Mouse (Mus musculus) kidney, adult 9 months (tissue): ENCODE results near the gene Kank2.
"Not testable (repeated sequence)": the region's sequence is repeated elsewhere in the genome, so short reads cannot be mapped to it uniquely, and the experiment has no call there.

ENCODE experiments used
- DNase-seq: peaks from one replicate; pipeline ENCODE4 v3.0.0; 2022

The Kank2 gene

DNA sequence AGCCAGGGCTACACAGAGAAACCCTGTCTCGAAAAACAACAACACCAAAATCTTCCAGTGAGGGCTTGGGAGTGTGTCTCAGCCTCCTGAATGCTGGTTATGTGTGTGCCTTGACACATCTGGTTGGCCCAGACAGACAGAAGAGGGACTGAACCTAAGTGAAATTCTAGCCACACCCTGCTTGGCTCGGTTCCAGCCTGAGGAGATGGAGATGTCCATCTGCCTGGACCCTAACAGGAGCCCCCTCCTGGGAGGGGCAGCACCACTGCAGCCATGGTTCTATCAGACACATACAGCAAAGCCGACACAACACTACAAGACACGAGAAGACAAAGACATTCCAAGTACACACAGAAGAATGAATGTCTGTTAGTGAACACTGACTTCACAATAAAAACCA lies 19.6 kb upstream of the Kank2 start:
- DNase-seq: no peak

DNA sequence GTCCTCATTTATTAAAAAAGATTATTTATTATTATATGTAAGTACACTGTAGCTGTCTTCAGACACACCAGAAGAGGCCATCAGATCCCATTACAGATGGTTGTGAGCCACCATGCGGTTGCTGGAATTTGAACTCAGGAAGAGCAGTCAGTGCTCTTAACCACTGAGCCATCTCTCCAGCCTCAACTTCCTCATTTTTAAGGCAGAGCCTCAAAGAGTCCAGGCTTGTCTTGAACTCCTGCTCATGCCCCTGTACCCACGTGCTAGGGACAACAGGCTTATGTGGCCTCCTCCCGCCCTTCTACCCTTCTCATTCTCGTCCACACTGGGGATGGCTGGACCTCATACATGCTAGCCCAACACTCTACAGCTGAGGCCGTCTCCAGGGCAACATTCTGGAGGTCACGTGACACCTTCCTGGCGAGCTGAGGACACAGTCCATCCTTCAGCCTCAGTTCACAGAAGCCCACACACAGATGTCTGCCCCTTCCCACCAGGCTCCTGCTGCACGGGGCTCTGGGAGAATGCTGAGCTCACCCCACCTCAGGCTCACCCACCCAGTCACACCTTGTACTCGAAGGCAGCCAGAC lies 18.3 kb upstream of the Kank2 start:
- no peak for DNase-seq

DNA sequence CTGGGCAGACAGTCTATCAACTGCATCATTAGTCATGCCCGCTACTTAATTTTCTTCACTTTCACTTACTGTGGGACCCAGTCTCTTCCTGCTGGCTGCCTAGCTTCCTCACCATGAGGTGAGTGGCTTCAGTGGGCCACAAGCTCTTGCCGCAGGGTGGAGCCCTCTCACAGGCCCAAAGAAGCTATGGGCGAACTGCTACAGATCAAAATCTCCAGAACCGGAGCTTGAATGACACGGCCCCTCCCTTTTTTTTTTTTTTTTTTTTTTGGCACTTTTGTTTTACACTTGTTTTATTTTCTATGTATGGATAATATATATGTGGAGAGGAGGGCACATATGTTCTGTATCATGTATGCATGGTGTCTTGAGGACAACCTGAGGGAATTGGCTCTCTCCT lies 12.6 kb upstream of the Kank2 start:
- no peak for DNase-seq

DNA sequence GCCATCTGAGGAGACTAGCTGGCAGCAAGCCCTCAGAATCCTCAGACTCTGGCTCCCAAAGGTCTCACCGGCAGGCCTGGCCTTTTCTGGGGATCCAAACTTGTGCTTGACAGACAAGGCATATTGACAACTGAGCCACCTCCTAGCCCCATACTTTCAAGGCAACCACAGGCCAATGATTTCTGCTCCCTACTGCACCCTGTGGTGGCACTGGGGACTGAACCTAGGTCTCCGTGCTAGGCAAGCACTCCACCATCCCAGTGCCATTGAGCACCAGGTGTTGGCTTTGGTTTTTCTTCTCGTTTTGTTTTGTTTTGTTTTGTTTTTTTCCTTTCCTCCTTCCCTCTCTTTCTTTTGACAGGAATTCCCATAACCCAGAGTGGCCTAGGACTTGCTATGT lies 10.0 kb upstream of the Kank2 start:
- no peak for DNase-seq

DNA sequence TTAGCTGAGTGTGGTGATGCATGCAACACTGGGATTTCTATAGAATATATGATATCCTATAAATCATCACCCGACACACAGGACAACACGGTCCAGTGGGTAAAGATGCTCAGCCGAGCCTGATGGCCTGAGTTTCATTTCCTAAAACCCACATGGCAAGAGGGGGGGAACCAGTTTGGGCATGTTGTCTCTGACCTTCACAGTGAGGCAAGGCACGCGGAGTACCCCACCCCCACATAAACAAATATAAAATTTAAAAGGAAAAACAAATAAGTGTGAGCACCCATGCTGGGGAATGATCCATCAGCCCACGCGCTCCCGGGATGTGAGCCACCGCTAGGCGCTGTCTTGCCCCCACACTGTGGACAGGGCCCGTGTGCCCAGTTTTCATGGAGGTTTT lies 8.4 kb upstream of the Kank2 start:
- DNase-seq: no peak

DNA sequence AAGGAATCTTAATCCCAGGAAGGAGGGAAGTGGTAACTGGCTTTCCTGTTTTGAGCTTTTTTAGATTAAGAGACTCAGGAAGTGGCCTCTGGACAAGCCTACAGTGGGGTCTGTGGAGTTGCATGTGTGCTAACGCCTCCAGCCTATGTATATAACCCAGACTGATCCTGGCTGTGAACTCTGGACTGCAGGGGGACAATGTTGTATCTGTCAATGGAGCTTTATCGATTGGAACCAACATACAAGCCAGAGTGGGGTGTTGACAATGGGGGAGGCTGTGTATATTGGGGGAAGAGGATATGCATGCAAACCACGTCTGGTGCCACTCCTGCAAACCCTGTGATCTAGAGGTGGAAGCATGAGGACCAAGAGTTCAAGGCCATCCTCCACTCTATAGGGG lies 7.8 kb upstream of the Kank2 start:
- DNase-seq: no peak

DNA sequence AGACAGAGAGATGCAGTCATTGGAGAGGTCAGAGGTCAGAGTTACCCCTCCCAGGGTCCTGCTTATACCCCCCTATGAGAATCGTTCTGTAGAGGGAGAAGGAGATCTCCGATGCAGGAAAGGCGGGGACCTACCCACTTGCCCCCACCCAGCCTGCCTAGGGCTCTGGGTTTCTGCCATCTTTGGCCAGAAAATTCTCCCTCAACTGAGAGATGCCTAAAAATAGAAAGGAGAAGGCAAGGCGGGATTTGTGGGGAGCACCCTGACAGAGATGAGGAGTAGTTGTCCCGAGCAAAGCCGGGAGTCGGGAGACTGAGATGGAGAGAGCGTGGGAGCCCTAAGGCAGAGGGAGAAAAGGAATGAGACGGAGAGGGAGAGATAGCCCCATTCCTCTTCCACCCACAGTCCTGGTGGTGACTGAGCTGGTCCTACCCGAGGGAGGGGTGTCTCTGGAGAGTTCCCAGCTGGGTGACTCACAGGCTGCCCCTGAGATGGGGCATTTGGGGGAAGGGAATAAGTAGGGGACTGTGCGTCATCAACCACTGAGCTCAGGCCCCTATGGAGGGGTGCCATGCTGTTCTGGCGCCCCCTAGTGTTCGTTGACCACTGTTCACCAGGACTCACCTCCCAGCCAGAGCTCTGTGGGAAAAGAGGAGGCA lies 5.6 kb upstream of the Kank2 start:
- peak; percentile 72 for DNase-seq

DNA sequence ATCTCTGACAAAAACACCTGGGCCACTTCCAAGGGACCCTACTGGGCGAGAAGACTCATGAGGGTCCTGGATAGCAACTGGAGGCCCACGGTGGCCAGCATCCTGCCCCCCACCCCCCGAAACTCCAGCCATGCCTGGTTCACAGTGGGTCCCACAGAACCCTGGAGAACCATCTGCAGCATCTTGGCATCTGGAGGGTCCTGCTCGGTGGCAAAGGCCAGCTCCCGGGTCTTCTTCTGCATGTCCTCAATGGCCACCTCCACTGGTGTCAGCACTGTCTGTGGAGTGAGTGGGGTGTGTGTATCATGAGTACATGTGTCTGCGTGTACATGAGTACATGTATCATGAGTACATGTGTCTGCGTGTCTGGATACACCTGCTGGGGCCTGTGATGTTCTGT lies 3.0 kb upstream of the Kank2 start:
- no peak for DNase-seq

DNA sequence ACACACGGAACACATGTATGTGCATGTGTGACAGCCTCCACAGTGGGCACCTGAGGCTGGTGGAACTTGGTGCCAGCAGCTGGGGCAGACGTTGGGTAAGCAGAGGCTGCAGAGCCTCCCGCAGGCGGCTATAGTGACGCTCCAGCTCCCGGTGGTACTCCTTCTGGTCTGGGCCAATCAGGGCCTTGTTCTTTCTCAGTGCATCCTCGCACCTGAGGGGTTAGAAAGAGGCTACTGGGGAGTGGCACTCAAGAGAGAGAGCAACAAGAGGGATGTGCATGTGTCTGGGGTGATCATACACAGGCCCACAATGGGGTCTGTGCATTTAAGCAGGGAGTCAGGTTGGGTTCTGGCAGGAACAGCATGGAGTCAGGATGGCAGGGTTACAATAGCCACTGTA lies 2.6 kb upstream of the Kank2 start:
- DNase-seq: no peak

DNA sequence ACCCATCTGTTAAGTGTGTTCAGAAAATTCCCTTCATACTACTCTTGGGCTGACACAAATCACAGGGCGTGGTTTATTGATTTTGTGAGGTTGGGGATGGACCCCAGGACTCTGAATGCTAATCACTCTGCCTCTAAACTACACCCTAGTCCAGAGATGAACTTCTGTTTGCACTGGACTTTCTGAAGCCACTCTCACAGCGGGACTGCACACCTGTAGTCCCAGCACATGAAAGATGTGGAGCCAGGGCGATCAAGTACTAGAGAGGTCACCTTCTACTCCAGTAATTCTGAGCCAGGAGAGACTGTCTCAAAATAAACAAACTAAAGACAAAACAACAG lies 436 bp upstream of the Kank2 start:
- DNase-seq: no peak

DNA sequence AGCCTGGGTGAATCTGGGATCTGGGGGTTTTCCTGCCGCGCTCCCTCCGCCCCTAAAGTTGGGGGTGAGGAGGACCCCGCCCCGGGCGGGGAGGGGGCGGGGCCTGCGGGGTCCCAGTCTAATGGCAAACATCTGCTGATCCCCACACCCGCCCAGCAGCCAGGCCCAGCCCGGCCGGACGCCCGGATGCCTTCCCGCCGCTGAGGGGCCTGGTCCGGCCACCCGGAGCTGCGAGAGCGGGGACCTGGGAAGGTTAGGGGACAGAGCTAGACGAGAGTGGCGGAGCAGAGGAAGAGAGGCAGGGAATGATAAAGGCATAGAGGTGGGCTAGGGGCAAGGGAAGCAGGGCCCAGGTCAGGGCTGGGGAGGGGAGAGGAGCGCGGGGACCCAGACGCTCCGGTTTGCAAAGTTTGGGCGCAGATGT lies 611 bp downstream of the Kank2 start:
- peak; percentile 52 for DNase-seq

DNA sequence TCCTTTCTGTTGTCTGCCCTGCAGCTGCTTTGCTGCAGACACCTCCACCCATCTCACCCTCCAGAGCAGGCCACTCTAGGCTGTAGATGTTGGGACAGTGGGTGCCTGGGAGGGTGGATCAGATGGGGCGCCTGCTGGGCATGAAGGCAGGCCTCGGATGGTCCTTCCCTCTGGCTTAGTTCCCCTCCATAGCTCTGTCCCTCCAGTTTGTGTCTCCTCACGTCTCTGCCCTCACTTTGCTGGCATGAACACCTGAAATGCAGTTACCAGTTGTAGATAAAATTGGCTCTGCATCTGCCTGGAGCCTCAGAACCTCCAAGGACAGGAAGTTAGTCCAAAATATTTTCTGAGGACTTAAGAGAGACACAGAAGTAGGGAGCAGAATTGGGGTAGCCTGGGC lies 1.6 kb downstream of the Kank2 start:
- DNase-seq: no peak

DNA sequence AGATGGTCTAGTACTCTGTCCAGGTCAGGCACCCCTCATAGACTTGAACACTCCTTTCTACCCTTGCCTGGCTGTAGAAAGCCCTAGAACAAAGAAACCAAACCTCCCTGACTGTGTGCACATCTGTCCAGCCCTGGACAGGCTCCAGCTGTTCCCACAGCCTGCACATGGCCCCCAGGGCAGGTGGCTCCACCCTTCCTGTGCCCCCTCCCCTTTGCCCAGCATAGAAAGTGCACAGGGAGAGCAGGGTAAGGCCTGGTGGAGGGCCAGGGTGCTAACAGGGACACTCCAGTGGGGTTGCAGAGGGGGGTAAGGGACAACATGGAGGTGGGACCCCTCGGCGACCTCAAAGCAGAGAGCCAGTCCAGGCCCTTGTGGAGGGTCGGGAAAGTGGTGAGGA lies 2.3 kb downstream of the Kank2 start:
- no peak for DNase-seq

DNA sequence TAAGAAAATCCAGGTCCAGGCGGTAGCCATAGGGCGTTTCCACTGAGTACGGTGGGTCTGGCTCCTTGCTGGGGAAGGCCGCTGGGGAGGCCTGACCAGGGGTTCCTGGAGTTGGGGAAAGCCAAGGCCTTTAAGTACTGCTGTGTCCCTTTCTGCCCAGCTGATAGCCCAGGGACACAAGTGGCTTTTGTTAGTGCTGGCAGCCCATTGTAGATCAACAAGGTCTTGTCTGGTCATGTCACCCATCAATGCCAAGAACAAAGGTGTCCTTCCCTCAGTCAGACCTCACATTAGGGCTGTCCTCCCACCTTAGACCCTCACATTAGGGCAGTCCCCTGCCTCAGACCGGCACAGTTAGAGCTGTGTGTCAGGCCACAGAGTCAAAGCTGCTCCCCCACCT lies 3.0 kb downstream of the Kank2 start:
- no peak for DNase-seq

DNA sequence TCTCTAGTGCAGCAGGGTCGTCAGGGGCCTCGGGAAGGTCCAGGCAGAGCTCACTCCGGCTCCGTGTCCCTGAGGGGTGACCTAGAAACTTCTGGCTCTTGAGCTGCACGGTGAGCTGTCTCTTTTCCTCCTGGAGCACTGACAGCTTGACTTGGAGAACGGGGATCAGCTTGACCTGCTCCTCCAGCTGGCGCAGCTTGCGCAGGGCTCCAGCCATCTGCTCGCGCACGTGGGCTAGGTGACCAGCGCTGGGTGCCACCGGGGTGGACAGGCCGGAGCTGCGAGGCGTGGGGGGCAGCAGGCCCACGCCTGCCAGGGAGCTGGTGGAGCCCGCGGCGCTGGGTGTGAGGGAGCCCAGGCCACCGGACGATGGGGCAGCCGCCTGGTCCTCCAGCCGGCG lies 3.6 kb downstream of the Kank2 start:
- DNase-seq: no peak

DNA sequence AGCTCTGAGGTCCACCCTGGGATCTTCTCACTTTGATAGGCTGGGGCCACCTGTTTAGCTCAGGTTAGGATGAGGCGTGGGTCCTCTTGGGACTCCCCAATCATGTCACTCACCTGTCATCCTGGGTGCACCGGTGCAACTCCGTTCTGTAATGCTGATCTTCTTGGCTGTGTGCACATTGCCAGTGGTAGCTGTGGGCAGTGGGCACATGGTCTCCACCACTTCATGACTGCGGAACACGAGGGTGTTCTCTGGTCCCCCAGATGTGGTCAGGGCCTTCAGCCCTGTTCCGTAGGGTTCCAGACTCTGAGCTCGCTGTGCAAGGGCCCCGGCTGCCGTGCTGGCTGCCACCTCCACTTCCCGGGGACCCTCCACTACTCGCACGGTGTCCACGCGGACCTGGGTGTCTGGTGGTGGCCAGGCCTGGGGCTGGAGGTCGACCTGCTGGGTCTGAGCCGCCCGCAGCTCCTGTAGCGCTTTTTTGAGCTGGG lies 4.2 kb downstream of the Kank2 start:
- DNase-seq: no peak

DNA sequence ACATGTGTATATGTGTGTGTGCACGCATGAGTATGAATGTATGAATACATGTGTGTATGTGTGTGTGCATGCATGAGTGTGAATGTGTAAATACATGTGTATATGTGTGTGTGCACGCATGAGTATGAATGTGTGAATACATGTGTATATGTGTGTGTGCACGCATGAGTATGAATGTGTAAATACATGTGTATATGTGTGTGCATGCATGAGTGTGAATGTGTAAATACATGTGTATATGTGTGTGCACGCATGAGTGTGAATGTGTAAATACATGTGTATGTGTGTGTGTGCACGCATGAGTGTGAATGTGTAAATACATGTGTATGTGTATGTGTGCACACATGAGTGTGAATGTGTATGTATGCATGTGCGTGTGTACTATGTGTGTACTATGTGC lies 5.0 kb downstream of the Kank2 start:
- not testable (repeated sequence) for DNase-seq

DNA sequence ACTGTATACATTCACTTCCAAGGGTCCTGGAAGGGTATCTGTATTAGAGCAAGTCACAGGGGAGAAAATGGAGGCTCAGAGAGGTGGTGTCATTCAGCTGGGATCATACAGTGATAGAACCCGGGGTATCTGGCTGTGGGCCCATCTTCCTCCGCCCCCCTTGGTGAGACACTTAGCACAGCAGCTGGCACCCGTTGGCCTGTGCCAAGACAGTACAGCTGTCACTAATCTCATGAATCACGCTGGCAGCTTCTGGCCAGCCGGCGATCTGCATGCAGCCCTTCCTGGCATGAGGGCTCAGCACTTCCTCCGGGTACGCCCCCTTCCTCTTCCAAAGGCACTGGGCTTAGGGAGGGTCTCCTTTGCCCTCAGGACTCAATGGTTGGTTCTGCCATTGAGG lies 5.9 kb downstream of the Kank2 start:
- peak; percentile 31 for DNase-seq

DNA sequence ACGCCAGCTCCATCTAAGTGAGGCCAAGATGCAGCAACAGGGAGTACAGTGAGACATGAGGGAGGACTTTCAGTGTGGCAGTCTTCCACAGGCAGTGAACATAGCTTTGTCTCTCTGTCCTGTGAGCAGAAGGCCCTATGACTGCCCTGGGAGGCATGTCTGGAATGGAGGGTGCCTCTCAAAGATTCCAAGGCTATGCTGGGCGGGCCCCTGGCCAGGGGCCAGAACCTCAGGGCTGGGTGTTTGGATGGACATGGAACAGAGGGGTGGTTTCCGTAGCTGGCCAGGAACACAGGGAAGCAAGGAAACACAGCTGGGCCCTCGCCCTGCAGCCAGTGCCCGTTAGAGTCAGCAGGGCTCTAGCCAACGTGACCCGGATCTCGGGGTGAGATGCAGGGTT lies 6.7 kb downstream of the Kank2 start:
- peak; percentile 47 for DNase-seq

DNA sequence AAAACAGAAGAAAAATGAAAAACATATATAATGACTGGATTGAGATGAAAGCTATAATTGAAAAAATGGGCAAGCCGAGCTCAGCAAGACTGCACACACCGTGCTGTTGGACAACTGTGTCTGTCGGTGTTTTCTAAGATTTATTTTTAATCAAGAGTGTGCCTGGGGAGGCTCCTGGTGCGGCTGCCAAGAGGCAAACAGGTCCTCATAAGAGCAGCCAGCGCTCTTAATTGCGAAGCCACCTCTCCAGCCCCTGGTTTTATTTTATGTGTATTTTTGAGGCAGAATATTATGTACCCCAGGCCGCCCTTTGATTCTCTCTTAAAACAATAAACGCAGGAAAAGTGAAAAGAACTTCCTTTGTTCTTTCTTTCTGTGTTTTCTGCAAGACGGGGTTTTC lies 10.3 kb downstream of the Kank2 start:
- no peak for DNase-seq

DNA sequence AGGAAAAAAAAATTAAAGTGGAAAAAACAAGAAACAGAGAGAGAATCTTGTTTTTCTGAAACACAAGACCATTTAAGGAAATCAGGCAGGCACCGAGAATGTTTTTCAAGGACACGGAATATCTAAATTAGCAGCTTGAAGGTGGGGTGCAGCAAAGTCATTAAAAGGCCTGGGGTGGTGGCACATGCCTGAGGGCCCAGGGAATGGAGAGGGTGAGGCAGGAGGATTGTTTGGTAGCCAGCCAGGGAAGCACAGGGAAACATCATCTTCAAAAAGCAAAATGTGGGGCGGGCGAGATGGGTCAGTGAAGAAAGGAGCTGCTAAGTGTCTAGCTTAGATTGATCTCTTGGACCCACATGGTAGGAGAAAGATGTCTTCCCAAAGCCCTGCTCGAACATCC lies 10.9 kb downstream of the Kank2 start:
- no peak for DNase-seq

DNA sequence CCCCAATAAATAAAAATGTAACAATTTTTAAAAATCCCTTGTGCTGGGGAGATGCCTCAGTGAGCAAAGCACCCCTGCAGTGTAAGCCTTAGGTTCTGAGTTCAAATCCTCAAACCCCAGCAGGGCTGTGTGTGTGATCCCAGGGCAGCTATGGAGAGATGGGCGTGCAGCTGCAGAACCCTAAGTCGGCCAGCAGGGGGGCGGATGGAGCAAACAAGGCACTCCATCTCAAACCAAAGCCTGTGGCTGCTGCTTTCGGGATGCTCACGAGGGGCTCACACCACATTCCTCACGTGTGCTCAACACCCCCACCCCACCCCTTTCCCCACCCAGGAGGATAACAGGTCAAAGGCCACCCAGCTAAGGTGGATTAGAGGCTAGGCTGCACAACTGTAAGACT lies 11.6 kb downstream of the Kank2 start:
- peak; percentile 60 for DNase-seq

DNA sequence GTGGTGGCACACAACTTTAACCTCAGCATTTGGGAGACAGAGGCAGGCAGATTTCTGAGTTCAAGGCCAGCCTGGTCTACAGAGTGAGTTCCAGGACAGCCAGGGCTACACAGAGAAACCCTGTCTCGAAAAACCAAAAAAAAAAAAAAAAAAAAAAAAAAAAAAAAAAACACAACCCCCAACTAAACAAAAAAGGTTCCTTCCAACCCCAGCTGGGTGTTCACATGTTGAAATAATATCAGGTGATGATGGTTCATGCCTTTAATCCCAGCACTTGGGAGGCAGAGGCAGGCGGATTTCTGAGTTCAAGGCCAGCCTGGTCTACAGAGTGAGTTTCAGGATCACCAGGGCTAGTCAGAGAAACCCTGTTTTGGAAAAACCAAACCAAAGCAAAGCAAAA lies 12.2 kb downstream of the Kank2 start:
- DNase-seq: not testable (repeated sequence)

DNA sequence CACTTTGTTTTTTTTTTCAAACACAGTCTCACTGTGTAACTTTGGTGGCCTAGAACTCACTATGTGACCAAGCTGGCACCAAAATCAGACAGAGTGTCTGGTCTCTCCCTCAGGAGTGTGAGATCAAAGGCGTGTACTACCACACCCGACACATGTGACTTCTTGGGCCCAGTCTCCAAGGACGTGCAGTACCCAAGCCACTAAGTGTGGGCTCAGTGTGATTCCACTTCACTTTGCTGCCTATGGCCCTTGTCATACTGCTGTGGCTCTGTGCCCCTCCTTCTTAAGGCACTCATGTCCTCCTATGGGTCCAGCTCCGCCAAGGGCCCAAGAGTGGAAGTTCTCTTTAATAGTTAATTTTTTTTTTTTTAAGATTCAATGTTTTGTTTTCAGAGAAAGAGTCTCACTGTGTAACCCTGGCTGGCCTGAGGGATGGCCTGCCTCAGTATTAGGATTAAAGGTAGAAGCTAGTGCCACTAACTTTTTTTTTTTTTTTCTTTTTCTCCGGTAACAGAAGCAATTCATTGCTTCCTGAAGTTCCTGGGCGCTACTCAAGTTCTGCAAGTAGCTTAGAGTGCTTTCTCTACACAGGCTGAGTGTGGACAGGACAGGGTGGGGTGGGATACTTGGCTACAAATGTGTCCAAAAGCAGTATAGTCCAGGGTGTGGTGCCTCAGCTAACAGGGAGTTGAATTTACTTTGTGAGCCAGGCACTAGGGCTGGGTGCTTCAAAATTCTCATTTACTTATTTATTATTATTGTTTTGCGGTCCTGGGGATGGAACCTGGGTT lies 13.8 kb downstream of the Kank2 start:
- DNase-seq: no peak
